Mouse (Mus musculus) retina, postnatal 7 days (tissue): ENCODE data around the gene Dars.

Source experiments
- DNase-seq: peaks from one replicate; pipeline ENCODE4 v3.0.0-alpha.2; 2012; ENCODE audit warnings: low read depth, low spot score

The Dars gene

DNA sequence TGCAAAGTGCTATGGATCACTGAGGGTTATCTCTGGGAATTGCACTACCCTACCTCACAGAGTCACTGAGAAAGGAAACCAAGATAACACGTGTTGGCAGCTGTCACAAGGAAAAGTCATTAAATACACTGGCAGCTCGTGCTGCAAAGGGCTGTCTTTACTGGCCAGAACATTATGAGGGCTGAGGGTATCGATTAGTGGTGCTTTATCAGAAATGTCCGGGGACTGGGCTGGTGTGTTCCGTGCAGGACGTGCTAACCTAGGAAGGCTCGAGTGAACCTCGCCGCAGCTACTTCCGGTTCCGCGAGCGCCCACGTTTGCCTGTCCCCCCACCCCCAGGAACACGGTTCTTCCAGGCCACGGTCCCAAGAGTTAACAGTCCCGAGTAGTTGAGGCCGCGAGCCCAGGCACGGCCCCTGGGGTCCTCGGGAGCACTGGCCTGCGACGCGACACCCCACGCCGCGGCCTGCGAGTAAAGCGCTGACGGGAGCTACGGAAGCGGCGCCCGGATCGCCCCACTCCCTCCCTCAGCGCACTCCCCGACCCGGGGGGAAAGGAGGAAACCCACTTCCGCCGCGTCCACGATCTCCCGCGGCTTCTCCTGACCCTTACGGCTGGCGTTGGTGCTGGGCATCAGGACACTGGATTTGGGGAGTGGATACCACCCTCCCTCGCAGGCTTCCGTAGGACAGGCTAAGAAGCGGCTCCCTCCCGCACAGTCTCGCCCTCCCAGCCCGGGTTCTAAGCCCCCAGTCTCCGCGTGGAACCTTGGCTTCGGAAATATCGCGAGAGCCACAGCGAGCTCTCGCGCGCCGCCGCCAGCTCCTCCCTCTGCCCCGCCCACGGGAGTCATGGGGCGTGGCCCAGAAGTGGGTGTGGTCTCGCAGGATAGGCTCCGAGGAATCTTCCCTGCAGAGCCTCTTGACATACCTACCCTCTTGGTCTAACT lies at the start of gene Dars:
Gene Dars (minus strand): TSS at position 785 of the 949 bp plus-strand sequence.
- peak; percentile 88 for DNase-seq

- no peak for DNase-seq
Measured at GRCm38 (mm10) chr1:128466828-128467227, 49.7 kb upstream of the Dars start.

DNA sequence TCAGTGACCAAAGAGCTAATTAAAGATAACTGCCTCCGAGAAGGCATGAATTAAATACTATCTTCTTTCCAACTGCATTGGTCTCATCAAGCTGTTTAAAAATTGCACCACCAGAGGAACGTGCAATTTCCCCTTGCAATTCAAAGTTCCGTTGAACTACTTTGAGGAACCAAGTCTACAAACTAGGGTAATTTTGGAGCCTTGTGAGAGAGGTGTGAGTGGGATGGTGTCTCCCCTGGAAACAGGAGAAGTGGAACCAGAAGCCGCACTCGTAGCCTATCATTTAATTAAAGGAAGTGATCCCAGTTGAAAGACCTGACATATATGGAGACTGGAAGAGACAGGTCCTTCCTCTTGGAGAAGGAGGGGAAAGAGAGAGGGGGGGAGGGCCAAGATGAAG lies 46.3 kb upstream of the Dars start:
- no peak for DNase-seq

DNA sequence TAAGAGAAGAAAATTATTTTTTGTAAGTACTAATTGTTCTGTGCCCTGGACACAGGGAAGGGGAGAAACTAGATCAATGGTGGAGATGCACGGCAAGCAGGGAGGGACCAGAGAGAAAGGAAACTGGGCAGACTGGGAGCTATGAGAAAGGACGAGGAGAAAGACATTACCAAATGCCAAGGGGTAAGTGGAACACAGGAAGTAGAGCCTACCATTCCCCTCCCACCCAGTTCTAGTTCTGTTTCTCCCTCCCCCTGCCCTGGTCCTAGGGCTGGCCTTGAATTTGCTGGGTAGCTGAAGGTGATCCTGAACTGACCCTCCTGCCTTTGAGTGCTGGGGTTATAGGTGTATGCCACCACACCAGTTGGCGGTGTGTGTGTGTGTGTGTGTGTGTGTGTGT lies 45.2 kb upstream of the Dars start:
- no peak for DNase-seq

- no peak for DNase-seq
Measured at GRCm38 (mm10) chr1:128460780-128461179, 43.6 kb upstream of the Dars start.

GRCm38 (mm10) chr1:128459439-128459838 lies 42.3 kb upstream of the Dars start:
- DNase-seq = no peak

DNA sequence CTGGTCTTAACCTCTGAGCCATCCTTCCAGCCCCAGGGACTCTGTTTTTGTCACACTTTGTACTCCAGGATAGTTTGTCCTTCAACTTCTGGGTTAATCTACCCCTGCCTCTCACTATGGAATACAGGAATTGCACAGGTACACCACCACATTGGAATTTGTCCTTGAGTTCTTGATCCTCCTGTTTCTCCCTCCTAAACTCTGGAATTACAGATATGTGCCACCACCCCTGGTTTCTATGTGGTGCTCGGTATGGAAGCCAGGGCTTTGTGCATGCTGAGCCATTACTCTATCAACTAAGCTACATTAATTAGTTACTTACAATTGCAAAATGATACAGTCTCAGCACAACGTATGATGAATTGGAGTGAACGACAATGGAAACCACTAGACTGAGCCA lies 41.8 kb upstream of the Dars start:
- no peak for DNase-seq

- DNase-seq = no peak
Measured at GRCm38 (mm10) chr1:128456844-128457445, 39.8 kb upstream of the Dars start.

- no peak for DNase-seq
Measured at GRCm38 (mm10) chr1:128456271-128456670, 39.1 kb upstream of the Dars start.

- no peak for DNase-seq
Measured at GRCm38 (mm10) chr1:128452210-128452609, 35.0 kb upstream of the Dars start.

GRCm38 (mm10) chr1:128451183-128451582 lies 34.0 kb upstream of the Dars start:
- DNase-seq = no peak

- DNase-seq = no peak
Measured at GRCm38 (mm10) chr1:128447206-128447902, 30.2 kb upstream of the Dars start.

DNA sequence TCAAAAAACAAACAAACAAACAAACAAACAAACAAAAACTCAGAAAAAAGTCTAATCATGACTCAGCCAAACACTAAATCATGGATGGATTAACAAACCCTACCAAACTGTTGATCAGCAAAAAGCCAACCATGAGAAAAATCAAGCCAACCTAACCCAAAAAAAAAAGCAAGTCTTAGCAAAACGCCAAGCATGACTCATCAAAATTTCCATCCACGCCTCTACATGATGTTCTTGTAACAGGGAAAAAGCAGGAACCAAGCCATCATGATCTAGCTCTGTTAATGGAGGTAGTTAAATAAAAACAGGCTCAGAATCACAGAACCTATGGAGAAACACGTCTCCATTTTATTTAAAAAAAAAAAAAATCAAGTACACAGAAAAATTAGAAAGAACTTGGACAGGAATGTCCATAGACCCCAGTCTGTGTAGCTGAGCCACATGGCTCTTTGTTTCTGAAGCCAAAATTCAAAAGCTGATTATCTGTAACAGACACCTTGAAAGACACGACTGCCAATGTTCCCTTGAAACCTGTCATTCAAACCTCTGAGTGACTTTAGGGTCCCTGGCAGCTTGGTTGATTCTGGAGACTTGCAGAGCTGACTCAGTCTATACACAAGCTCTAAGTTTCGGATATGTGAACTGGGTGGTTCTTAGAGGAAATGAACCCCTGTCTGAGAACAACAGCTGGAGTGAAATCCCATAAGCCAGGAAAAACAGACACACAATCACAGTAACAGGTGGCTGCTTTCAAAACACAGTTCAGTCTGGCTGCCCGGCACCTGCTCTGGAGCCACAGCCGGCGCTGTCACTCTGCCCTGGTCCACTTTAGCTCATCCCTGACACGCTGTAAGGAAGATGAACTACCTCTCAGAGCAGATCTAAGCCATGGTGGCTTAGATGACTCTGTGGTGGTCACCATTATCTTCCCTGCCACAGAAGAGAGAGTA lies 27.0 kb upstream of the Dars start:
- no peak for DNase-seq

GRCm38 (mm10) chr1:128441129-128441473 lies 23.9 kb upstream of the Dars start:
- no peak for DNase-seq

DNA sequence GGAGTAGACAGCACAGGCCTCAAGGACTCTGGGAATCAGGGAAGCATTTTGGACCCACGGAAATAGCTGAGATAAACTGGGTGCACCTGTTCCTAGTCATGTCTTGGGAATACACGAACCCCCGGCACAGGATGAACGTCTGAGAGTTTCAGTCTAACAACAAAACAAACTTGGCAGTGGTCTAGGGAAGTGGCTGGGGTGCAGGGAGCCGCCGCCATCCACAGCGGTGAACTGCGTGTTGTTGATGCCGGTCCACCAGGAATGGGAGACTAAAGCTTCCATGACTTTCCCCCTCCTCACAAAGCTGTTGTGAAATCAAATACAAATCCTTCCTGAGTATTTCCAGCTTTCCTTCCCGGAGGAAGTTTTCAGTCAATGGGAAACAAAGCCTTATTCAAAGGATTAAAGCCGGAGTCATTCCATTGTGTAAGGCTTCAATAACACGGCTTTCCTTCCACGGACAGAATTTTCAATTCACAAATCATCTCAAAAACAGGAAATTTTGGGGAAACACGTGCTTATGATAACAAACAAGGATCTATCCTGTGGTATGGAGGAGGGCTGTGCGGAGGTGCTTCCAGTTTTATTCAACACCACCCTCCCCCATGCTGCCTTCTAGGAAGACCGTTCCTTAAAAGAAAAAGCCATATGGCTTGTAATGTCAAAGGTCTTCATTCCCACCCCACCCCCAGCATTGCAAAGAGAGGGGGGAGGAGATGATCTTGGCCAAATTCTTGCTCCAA lies 23.4 kb upstream of the Dars start:
- no peak for DNase-seq

DNA sequence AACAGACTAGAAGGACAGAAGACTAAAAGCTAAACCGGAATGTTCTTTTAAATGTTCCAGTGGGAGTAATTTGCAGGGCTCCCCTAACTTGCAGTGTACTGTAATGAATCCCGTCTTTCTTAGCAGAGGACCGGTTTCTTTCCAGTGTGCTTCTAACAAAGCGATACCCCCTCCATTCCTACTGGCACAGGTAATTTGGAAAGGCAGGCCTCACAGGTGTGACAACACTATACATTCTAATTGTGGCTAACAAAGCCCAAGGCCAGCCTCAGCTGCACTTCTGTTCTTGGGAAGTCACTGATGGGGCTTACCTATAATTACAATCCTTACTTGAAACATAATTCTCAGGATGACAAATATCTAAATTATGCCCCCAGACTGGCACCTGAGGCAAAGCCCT lies 22.4 kb upstream of the Dars start:
- DNase-seq = no peak

GRCm38 (mm10) chr1:128438526-128438925 lies 21.4 kb upstream of the Dars start:
- DNase-seq = no peak

DNA sequence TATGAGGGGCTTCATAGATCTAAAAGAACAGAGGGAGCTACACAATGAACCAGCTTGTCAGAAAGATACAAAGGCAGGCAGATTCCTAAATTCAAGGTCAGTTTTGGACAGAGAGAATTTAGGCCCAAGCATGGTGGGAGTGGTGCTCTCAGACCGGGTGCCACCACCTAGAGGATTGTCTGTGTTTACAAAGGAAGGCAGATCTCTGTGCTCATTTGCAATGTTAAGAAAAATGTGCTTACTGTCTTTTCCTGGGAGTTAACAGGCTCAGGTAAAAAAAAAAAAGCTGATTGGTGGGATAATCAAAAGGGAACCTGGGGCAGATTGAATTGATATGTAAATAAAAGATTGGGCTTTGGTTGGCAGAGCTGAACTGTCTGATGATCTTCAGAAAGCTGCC lies 20.1 kb upstream of the Dars start:
- no peak for DNase-seq

DNA sequence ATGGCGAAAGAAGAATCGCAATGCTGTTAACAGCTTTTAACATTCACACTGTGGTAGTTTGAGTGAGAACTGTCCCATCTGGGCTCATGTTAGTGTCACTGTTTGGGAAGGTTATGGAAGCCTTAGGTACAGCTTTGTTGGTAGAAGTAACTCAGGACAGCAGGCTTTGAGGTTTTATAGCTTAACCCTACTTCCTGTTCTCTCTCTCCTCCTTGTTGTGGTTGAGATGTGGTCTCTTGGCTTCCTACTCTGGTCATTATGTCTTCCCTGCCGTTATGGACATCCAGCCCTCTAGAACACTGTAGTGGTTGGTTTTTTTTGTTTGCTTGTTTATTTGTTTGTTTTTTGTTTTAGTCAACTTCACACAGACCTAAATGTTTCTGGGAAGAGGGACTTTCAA lies 18.8 kb upstream of the Dars start:
- no peak for DNase-seq

GRCm38 (mm10) chr1:128435551-128435950 lies 18.4 kb upstream of the Dars start:
- no peak for DNase-seq

DNA sequence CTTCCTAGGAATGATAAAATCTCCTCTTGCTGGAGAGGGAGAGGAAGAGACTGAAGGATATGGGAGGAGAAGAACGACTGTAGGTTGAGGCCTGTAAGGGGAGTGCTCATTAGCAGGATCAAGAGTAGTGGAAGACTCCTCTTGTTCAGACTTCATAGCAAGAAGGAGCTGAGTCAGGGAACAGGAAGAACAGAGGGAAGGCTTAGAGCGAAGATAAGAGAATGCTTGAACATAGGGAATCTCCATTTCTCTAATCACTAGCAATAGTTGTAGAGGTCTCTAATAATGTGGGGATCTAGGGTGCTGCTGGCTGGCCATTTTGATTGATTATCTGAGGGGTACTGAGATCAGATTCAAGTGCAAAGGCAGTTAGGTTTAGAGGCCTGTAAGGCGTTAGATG lies 7.8 kb upstream of the Dars start:
- no peak for DNase-seq
